Mouse (Mus musculus) frontal cortex, postnatal 14 days (tissue): Measurements from ENCODE around the gene Per1.

Source experiments
- DNase-seq, 2 experiments: peaks; one replicate each; pipeline ENCODE4 v3.0.0; 2022; ENCODE audit warnings: low spot score in 2 of 2

Per1 gene

GRCm38 (mm10) chr11:69094697-69095429 is at the start of gene Per1:
Gene Per1 (plus strand): TSS chr11:69095217.
- DNase-seq: peak; percentile 100

- peak in 1 of 2 experiments; percentile 66 for DNase-seq
Observed at GRCm38 (mm10) chr11:69045531-69046394, 49.3 kb upstream of the Per1 start, which contains the start of gene Aurkb. Gene Aurkb (plus strand): TSS chr11:69045647.

DNA sequence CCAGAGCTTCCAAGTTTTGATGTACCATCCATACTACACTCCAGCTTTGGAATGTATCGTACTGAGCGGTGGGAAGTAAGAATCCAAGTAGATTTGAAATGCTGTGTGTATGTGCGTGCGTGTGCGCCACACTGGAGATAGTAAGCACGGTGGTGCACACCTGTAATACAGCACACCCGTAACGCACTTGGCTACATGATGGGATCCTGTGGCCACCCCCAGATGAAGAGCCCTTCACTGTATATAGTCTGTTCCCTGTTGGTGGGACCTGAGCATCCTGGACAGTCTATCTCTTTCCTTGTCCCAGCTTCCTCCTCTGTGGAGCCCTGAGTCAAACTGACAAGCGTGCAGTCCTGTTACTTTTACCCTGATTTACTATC is 48.6 kb upstream of the Per1 start:
- DNase-seq: no peak

DNA sequence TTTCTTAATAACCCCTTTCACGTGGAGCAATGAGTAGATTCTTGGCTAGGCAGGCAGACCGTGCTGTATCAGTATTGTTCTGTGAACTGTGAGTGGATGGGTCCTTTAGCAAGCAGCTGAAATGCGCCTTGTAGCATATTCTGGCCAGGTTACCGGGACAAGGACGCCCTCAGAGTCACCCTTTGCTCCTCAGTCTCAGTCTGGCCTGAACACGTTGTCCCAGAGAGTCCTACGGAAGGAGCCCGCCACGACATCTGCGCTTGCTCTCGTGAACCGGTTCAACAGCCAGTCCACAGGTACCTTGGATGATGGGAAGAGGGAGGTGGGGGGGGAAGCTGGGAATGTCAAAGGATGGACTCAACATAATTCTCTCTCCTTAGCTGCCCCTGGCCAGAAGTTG is 47.4 kb upstream of the Per1 start:
- no peak for DNase-seq

DNA sequence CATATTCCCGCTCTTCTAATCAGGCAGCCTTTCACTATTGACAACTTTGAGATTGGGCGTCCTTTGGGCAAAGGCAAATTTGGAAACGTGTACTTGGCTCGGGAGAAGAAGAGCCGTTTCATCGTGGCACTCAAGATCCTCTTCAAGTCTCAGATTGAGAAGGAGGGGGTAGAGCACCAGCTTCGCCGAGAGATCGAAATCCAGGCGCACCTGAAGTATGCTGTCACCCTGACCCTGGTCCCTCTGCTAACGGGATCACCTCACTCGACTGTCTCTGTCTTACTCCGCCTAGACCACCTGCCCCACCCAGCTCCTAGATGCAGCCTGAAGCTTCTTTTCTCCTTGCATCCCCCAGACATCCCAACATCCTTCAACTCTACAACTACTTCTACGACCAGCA is 46.9 kb upstream of the Per1 start:
- DNase-seq: no peak

DNA sequence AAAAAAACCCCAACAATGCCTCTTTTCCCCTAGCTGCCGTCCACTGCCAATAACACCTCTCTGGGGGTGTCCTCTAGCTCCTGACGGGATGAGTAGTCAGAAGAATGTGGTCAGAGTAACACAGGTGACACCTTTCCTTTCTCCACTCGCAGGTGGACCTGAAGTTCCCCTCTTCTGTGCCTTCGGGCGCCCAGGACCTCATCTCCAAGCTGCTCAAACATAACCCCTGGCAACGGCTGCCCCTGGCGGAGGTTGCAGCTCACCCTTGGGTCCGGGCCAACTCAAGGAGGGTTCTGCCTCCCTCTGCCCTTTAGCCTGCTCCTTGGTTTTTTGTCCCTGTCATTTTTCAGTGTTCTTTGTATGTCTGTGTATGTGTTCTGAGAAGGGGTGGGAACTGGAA is 44.3 kb upstream of the Per1 start:
- DNase-seq: no peak

GRCm38 (mm10) chr11:69051771-69052170 is 43.2 kb upstream of the Per1 start:
- no peak for DNase-seq

DNA sequence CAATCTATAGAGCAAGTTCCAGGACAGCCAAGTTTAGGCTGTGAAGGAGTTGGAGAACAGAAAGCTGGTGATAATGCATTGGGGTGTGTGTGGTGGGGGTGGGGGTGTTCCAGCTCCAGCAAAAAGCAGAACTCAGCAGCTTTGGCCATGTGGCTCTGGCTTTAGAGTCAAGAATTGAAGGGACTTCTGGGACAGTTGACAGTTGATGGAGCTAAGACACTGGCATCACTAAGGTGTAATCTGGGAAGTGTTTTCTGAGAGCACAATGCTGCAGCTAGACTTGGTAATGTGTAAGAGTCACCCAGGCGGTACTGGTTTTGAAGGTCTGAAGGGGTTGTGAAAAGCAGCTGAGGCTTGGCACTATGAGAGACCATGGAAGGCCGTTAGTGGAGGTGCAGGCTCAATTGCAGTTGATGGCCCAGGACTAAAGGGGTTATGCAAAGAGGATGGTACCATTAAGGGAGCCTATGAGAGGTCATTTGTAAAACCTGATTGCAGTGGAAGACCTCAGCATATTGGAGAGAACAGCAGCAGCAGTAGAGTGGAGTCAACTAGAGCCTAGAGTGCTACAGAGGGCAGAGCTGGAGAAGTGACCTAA is 42.1 kb upstream of the Per1 start:
- no peak for DNase-seq

GRCm38 (mm10) chr11:69053848-69054247 is 41.2 kb upstream of the Per1 start:
- no peak for DNase-seq

DNA sequence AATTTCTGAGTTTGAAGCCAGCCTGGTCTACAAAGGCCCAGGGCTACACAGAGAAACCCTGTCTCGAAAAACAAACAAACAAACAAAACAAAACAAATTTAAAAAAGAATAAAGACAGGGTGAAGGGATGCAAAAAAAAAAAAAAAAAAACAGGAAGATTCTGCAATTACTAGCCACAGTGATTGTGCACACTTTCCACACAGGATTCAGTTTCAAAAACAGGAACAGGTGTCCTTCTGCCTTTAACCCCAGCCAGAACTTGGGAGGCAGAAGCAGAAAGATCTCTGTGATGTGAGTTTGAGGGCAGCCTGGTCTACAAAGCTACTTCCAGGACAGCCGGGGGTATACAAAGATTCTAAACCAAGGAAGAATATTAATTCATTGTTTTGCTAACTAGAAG is 36.8 kb upstream of the Per1 start:
- no peak for DNase-seq

DNA sequence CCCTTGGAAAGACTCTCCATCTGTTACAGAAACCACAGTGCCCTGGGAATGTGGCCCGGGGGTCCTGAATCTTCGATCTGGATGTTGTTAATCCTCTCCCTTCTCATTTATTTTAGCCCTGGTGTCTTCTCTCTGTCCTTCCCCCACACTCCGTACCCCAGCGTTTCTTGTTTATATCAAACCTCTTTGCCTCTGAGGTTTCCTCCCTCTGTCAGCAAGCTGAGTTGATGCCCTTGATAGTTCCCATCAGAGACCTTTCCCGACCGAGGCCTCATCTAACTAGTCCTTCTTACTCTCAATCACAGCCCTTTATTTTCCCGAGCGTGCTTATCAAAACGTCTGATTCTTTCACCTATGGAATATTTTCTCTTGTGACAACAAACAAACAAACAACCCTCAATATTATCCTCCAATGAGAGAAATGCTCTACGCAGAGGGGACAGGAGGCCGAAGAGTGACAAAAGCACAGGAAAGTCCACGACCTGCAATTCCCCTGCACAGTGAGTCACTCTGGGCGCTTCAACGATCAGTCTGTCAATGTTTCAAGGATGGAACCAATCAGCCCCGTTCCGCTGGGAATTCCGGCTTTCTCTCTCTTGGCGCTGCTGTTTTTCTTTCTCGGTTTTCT is 36.2 kb upstream of the Per1 start:
- DNase-seq: no peak

DNA sequence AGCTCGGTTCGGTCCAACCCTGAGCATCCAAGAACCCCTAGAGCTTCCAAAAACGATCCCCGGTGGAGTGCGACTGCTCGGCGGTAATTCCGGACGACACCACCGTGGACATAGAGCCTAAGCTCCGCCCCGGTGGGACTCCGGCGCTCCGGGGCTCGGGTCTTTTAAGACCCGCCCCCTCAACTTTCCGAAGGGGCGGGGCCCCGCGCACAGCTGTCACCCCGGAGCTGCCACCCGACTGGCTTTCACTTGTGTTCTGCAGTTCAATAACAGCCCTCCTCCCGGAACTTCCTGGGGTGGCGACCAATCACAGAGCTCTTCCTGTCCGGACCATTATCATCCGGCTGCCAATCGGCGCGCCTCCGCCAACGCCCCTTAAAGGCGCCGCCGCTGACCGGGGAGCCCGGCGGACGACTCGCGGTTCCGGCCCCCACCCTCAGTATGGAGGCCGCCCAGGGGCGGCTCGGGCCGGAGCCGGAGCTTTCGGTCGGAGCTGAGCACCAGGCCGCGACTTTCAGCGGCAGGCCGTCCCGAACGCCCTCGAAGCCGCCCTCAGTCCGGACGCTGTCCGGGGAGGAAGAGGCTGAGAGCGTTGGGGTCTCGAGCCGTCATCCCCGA is 35.6 kb upstream of the Per1 start, which contains the start of gene Borcs6:
Borcs6 (plus strand) TSS at position 361 of the 618 bp plus-strand sequence.
- peak; percentile 93 to 97 for DNase-seq

DNA sequence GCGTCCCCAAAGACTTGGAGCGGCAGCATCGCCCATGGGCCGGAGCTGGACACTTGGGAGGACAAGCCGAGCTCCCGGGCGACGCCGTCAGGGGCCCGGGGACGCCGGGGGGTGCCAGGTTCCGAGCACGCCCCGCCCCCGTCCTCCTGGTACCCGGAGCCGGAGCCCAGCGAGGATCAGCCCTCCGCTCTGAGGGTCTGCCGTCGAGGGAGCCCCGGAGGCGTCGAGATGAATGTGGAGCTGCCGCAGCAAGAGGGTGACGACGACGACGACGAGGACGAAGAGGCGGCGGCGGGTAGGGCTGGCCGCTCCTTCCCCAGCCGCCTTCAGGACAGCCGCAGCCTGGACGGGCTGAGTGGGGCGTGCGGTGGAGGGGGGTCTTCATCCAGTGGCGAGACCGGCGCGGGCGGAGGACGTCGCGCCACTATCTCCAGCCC is 35.0 kb upstream of the Per1 start:
- DNase-seq: no peak

GRCm38 (mm10) chr11:69060448-69061254 is 34.4 kb upstream of the Per1 start:
- no peak for DNase-seq

DNA sequence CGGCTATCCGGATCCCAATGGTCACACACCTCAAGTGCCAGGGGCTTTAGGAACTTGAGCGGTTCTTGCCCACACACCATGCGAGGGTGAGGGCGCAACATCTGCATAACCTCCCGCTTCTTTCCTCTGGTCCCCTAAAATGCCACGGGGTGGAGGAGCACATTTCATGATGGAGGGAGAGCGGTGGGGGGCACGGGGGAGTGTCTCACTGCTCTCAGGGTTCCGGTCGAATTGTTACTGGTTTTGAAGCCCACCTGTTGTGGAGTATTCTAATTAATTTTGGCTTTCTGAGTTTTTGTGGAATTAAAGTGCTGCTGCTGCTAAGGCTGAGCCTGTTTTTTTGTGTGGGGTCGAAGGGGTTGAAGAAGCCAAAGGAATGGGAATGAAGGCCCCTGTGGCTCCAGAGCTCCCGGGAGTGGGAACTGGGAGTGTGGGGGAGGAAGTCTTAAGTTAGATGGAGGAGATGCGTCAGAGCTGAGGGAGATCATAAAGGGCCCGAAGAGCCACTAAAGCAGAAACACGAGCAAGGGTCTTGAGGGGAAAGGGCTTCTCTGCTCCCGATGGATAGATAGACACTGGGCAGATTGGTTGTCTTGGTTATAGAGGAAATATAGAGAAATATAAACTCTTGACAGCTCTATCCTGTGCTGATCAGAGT is 33.6 kb upstream of the Per1 start:
- no peak for DNase-seq

- peak in 1 of 2 experiments; percentile 82 for DNase-seq
Observed at GRCm38 (mm10) chr11:69062194-69062760, 32.7 kb upstream of the Per1 start.

- peak; percentile 91 to 96 for DNase-seq
Observed at GRCm38 (mm10) chr11:69062761-69063224, 32.2 kb upstream of the Per1 start.

- DNase-seq: peak in 1 of 2 experiments; percentile 72
Observed at GRCm38 (mm10) chr11:69063413-69064201, 31.4 kb upstream of the Per1 start.
